Mouse (Mus musculus): Measurements from ENCODE around the gene Lhx6. TPM values are rescaled to one million over a fixed set of nuclear protein-coding genes. Genes with fewer than 3 reads are reported as not detected.

The Lhx6 gene
- polyA plus RNA-seq, 1 experiment from 2014 or later: 36.8 TPM

DNA sequence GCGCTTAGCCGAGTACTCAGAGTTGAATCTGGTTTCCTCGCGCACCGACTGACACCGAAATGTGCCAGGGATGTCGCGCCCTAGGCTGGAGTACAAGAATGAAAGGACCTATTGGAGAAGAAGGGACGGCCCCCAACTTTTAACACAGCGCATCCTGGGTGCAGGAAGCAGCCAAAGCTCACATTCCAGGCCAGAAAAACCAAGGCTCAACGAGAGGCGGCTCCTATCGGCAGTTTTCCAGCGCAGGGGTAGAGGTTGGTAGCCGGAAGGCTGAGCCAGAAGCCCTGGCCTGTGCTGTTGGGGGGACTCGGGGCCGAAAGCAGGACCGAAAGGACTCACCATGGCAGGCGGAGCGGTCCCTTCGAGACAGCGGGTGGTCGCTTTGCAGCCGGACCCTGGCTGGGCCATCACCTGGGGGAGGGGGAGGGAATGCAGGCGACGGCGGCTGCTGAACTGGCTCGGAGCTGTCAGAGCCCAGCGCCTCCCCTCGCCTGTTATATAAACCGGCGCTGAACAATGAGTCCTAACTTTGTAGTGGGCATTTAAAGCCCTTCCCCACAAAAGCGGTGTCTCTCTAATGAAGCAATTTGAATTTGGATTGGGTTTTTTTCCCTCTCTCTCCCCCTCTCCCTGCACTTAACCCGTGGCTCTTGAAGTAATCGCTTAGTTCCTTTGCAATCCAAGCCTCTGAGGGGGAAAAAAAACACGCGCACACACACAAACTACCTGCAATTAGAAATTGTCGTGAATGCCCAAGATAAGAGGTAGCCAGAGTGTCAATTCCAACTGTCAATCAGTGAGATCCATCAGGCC is 1.4 kb downstream of the Lhx6 start:
- Histone ChIP-seq H3K27me3 (peaks cover 87% of the 10 kb centered on the region), H3K27ac (replicated peaks) (peak overlapping the region; percentile 90), H3K4me3 (peak overlapping the region; percentile 43), H3K9me3 (no peaks in the 10 kb centered on the region), H3K4me2 (replicated peaks) (peak overlapping the region; percentile 52), H3K4me1 (peaks cover 33% of the 10 kb centered on the region), H3K9ac (replicated peaks) (peak overlapping the region; percentile 52), H3K36me3 (no peaks in the 10 kb centered on the region)
- peak; percentile 29; the same call in 1 of the 2 replicates for ATAC-seq (replicated peaks)
- WGBS: under 1% methylated on average over 38 of the region's 38 CpGs

DNA sequence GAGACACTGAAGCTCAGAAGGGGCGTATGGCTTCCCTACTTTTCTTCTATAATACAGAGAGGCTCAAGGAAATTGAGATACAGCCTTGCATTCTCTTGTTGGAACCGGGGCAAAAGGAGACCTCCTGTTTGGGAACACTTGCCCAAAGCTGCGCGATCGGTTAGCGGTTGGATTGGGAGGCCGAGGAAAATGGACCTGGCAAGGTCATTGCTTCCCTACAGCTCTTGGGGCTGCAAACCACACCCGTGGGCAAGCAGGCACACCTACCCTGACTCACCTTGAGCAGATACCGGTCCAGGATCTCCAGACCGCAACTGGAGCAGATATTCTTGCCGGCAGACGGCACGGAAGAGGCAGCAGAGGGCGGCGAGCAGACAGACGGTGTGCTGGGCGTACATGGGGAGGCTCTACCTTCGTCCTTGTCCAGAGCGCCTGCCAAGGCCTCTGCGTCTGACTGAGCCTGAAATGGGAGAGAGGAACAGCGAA is 2.1 kb downstream of the Lhx6 start:
- Histone ChIP-seq H3K4me1 (peaks cover 33% of the 10 kb centered on the region), H3K9ac (replicated peaks) (peak overlapping the region; percentile 35; the same call in 1 of the 2 replicates), H3K9me3 (no peaks in the 10 kb centered on the region), H3K27ac (replicated peaks) (peak overlapping the region; percentile 90), H3K4me2 (replicated peaks) (peak overlapping the region; percentile 52), H3K27me3 (peaks cover 90% of the 10 kb centered on the region), H3K36me3 (no peaks in the 10 kb centered on the region), H3K4me3 (peak overlapping the region; percentile 43)
- no peak for ATAC-seq (replicated peaks)
- 1% methylated on average over 21 of the region's 21 CpGs for WGBS

DNA sequence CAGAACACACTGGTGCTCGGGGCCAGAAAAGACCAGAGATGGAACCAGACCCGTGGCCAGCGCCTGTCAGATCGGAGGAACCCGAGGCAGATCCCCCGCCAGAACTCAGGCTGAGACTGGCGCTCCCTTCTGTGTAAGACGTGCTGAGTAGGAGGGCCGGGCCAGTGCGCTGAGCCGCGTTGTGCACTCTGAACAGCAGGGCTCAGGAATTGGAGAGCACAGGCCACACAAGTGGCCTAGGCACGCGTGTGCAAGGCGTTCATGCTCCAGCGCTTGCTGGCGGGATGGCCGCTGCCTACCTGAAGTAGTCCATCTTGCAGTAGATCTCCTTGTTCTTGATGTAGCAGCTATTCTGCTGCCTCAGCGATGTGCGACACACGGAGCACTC is 2.7 kb downstream of the Lhx6 start:
- ATAC-seq (replicated peaks): no peak
- Histone ChIP-seq H3K27me3 (peaks cover 90% of the 10 kb centered on the region), H3K9ac (replicated peaks) (peak overlapping the region; percentile 35)

DNA sequence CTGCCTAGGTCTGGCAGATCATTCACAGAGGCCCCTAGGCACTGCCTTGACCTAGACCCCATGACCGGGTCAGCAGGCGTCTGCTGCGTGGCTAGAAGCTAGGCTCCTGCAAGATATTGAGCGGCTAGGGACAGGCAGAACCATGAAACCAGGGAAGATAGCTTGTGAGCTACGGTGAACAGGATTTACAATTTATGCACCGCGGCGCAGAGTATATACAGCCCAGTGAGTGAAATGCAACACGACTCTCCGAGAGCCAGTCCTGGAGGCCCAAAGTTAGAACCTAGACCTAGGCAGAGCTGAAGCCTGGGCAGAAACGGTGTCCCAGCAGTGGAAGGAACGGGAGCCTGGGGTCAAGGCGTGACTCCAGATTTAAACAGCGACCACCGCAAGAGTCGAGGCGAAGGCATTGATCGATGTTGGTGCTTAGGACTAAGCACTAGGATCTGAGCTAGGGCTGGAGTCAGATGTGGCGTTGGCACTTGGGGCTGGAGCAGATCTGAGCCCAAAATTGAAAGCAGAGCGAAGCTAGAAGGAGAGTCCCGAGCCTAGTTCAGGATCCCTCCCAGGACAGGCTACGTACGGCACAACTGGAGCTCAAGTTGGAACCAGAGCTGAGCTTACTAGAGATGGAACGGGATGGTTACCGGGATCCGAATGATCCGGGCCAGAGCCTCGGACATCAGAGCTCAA is 3.2 kb downstream of the Lhx6 start:
- peak overlapping the region; percentile 90 for H3K27ac ChIP-seq (replicated peaks)

More for the DNA sequence above, 2.7 kb downstream of the Lhx6 start:
- Histone ChIP-seq H3K4me1 (peaks cover 33% of the 10 kb centered on the region), H3K36me3 (no peaks in the 10 kb centered on the region), H3K4me3 (peak overlapping the region; percentile 43), H3K9me3 (no peaks in the 10 kb centered on the region), H3K27ac (replicated peaks) (peak overlapping the region; percentile 90), H3K4me2 (replicated peaks) (peak overlapping the region; percentile 52)
- under 1% methylated on average over 21 of the region's 21 CpGs for WGBS

DNA sequence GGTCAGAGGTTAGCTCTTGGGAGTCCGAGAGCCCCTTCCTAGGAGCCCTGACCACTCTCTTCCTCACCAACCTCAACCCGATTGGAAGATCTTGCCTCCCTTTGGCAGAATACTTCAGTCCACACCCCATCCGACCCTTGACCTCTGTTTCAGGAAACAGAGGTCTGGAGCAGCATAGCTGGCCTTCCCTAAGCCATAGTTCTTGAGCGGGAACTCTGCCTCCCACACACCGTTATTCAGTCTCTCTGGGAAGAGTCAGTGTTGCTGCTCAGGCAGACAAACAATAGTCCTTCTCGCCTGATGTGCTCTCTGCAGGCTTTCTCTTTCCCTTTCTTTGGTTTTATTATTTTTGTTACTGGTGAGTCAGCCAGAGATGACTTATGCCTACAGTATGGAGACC is 5.5 kb downstream of the Lhx6 start:
- WGBS: 3% methylated on average over 6 of the region's 6 CpGs
- Histone ChIP-seq H3K4me1 (peaks cover 24% of the 10 kb centered on the region), H3K9me3 (no peaks in the 10 kb centered on the region), H3K36me3 (no peaks in the 10 kb centered on the region), H3K27me3 (peaks cover 94% of the 10 kb centered on the region), H3K27ac (replicated peaks) (peak overlapping the region; percentile 38; the same call in 1 of the 2 replicates), H3K4me2 (replicated peaks) (peak overlapping the region; percentile 52), H3K9ac (replicated peaks) (0 out of 2 replicates have a peak overlapping the region, but pooled peaks have one; percentile 9), H3K4me3 (peak overlapping the region; percentile 43)
- no peak for ATAC-seq (replicated peaks)

More for the DNA sequence above, 3.2 kb downstream of the Lhx6 start:
- ATAC-seq (replicated peaks): no peak
- H3K4me2 ChIP-seq (replicated peaks): peak overlapping the region; percentile 52
- H3K27me3 ChIP-seq: peaks cover 91% of the 10 kb centered on the region
- WGBS: 1% methylated on average over 28 of the region's 28 CpGs
- no peaks in the 10 kb centered on the region for H3K36me3 ChIP-seq
- peak overlapping the region; percentile 43 for H3K4me3 ChIP-seq
- H3K4me1 ChIP-seq: peaks cover 33% of the 10 kb centered on the region
- H3K9me3 ChIP-seq: no peaks in the 10 kb centered on the region
- peak overlapping the region; percentile 35 for H3K9ac ChIP-seq (replicated peaks)

DNA sequence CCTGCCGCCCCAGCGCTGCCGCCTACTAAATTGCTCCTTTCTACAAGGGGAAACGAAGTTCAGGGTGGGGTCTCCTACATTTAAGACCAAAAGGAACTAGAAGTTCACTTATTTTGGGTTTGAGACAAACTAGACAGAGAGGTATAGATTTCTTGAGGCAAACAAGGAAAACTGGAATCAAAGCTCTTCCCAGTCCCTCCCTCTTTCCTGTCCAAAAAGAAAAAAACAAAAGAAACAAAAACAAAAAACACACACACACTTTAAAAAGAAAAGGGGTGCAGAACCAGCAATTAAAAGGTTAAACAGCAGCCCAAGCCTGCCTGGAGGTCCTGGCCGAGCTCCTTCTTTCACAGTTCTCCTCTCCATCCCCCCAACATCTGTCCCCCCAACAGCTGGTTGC is 7.2 kb downstream of the Lhx6 start:
- Histone ChIP-seq H3K9ac (replicated peaks) (no peak overlapping the region), H3K27ac (replicated peaks) (peak overlapping the region; percentile 7; the same call in 1 of the 2 replicates), H3K9me3 (no peaks in the 10 kb centered on the region), H3K4me2 (replicated peaks) (peak overlapping the region; percentile 52), H3K4me1 (peaks cover 15% of the 10 kb centered on the region), H3K4me3 (peak overlapping the region; percentile 8), H3K27me3 (peaks cover 96% of the 10 kb centered on the region), H3K36me3 (no peaks in the 10 kb centered on the region)
- WGBS: under 1% methylated on average over 5 of the region's 5 CpGs
- no peak for ATAC-seq (replicated peaks)

DNA sequence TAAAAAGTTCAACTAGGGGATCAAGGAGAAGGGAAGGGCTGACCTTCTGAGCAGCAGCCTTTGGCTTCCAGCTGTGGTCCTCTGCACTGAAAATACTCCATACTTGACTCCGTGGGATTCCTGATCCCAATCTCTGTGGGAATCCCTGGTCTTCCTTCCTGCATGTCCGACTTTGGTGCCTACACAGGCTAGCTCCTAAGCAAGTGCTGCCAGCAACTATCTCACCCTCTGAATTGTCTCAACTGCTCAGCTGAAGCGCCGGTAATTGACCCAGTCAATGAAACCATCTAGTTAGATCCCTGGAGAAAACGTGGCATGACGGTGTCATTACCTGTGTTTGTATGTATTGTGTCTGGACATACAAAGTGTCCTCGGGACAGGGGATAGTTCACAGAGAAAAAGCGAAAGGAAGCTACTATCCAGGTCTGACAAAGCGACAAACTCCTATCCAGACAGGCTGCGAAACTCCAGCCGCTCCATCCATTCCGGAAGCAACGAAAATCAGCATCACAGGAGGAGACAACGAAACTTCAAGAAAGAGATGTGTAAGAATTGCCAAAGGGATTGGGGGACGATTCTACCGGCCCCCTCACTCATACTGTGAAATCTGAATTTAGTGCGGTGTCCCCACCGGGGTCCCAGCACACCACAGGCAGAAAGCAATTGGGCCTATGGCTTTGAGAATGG is 7.9 kb downstream of the Lhx6 start:
- H3K27ac ChIP-seq (replicated peaks): 0 out of 2 replicates have a peak overlapping the region, but pooled peaks have one; percentile 9
- H3K4me2 ChIP-seq (replicated peaks): peak overlapping the region; percentile 52
- 0 out of 2 replicates have a peak overlapping the region, but pooled peaks have one; percentile 14 for H3K9ac ChIP-seq (replicated peaks)
- peaks cover 11% of the 10 kb centered on the region; the same call in 1 of the 2 replicates for H3K4me1 ChIP-seq
- 3% methylated on average over 18 of the region's 18 CpGs for WGBS
- H3K4me3 ChIP-seq: peak overlapping the region; percentile 8
- no peak for ATAC-seq (replicated peaks)
- H3K9me3 ChIP-seq: no peaks in the 10 kb centered on the region
- no peaks in the 10 kb centered on the region for H3K36me3 ChIP-seq
- peaks cover 97% of the 10 kb centered on the region for H3K27me3 ChIP-seq

DNA sequence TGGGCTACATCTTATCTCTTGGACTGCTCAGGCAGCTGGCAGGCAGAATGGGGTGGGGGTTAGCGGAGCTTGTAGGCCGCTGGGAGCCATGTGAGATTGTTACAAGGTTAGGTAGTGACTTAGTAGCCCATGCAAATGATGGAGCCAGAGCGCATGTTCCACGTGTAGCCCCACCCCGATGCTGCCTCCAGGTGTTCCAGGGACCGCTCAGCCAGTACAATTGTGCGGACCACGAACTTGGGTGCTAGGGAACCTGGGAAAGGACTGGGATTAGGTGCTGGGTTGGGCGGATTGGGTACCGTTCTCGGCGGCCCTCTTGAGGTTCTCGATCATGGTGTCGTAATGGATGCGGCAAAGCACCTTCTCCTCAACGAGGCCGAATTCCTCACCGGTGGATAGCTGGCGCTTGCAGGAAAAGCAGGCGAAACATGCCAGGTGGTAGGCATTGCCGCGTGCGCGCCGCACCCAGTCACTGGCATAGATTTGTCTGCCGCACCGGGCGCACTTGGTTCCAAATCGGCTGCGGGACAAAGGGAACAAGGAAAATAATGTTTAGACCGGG is 11.2 kb downstream of the Lhx6 start:
- Histone ChIP-seq H3K36me3 (no peaks in the 10 kb centered on the region), H3K4me2 (replicated peaks) (peak overlapping the region; percentile 32), H3K4me1 (peaks cover 23% of the 10 kb centered on the region), H3K27me3 (peaks cover 99% of the 10 kb centered on the region), H3K9ac (replicated peaks) (no peak overlapping the region), H3K27ac (replicated peaks) (0 out of 2 replicates have a peak overlapping the region, but pooled peaks have one; percentile 17), H3K4me3 (peak overlapping the region; percentile 18; the same call in 1 of the 2 replicates), H3K9me3 (no peaks in the 10 kb centered on the region)
- no peak for ATAC-seq (replicated peaks)
- 1% methylated on average over 31 of the region's 31 CpGs for WGBS

DNA sequence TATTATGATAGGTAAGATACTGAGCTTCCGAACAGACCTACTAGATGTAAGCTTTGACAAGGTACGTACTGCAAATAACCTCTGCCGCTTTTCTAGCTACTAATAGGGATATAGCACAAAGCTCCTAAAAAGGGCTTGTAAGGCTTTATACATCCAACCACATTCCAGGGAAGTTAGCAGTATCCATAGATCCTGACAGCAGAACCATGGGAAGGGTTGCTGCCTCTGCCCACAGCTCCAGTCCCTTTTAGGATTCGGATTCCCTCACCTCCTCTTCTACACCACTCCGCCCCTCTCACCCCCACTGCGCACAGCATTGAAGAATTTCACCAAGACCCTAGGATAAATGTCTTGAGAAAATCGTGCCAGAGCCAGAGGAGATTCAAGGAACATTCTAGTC is 11.9 kb downstream of the Lhx6 start:
- peaks cover 99% of the 10 kb centered on the region for H3K27me3 ChIP-seq
- no peak overlapping the region for H3K27ac ChIP-seq (replicated peaks)
- H3K9ac ChIP-seq (replicated peaks): no peak overlapping the region
- H3K4me2 ChIP-seq (replicated peaks): peak overlapping the region; percentile 32
- 14% methylated on average over 7 of the region's 7 CpGs for WGBS
- H3K4me1 ChIP-seq: peaks cover 23% of the 10 kb centered on the region
- H3K36me3 ChIP-seq: no peaks in the 10 kb centered on the region
- H3K4me3 ChIP-seq: no peak overlapping the region
- ATAC-seq (replicated peaks): no peak
- no peaks in the 10 kb centered on the region for H3K9me3 ChIP-seq

DNA sequence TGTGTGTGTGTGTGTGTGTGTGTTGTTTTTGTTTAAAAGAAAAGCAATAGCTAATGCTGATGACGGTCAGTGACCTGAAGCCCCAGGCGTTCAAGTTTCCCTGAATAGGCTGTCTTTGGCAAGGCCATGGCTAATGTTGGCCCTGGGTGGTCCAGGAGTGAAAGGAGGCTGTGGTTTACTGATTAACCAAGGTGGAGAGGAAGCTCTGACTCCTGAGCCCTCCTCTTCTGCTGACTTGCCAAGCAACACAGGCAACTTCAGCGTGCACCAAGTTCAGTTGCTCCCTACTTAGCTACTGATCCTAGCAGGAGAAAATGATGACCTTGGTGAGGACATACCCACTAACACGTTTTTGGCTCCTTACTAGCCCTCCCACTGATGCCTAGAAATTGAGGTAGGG is 12.5 kb downstream of the Lhx6 start:
- no peak overlapping the region for H3K9ac ChIP-seq (replicated peaks)
- H3K27ac ChIP-seq (replicated peaks): no peak overlapping the region
- no peaks in the 10 kb centered on the region for H3K9me3 ChIP-seq
- peak overlapping the region; percentile 32; the same call in 1 of the 2 replicates for H3K4me2 ChIP-seq (replicated peaks)
- H3K27me3 ChIP-seq: peaks cover 98% of the 10 kb centered on the region
- ATAC-seq (replicated peaks): no peak
- H3K36me3 ChIP-seq: no peaks in the 10 kb centered on the region
- no peak overlapping the region for H3K4me3 ChIP-seq
- peaks cover 23% of the 10 kb centered on the region for H3K4me1 ChIP-seq
- WGBS: 2% methylated on average over 4 of the region's 4 CpGs

Measured in forebrain, embryonic 15.5 days (tissue).